Mouse (Mus musculus): Measurements from ENCODE around the gene Galnt2. TPM values are rescaled to one million over a fixed set of nuclear protein-coding genes. Genes with fewer than 3 reads are reported as not detected.

Galnt2 gene
- polyA plus RNA-seq, 1 experiment: 59.4 TPM

DNA sequence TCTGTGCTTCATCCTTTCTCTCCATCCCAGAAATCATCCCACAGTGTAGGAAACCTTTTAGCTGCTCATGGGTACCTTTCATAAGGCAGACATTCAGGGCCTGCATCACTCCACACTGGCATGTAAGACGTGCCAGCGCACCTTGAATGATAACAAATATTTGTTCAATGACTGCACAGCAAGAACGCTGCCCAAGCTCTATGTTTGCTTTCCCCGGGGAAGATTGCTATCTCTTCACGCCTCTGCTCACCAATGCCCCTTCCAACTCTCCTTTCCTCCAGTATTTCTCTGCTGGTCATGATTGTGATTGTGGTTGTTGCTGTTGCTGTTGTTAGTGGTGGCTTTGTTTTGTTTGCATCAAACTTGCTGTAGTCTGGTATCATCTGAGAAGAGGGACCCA is 28.3 kb upstream of the Galnt2 start:
- Histone ChIP-seq H3K27me3 (ENCODE audit: control insufficient read depth, insufficient read depth, insufficient read length) (no peaks in the 10 kb centered on the region), H3K36me3 (ENCODE audit: control insufficient read depth, insufficient read depth) (no peaks in the 10 kb centered on the region), H3ac (ENCODE audit: control insufficient read depth, insufficient read length) (no peak overlapping the region), H3K4me3 (no peak overlapping the region), H3K4me2 (ENCODE audit: low read depth) (no peak overlapping the region), H3K79me2 (ENCODE audit: control insufficient read depth, insufficient read depth) (no peaks in the 10 kb centered on the region)
- TF ChIP-seq CEBPB (IDR thresholded peaks at IDR 0.05; ENCODE audit: insufficient read depth, poor library complexity, severe bottlenecking): no peak
- no peak for TF ChIP-seq POLR2A (IDR thresholded peaks at IDR 0.05; ENCODE audit: insufficient read length, low read depth)
- TF ChIP-seq POLR2AphosphoS2 (IDR thresholded peaks at IDR 0.05; ENCODE audit: insufficient read length, low read depth): no peak
- no peak for TF ChIP-seq TCF3 (IDR thresholded peaks at IDR 0.05; ENCODE audit: insufficient read length, low read depth)
- no peak for TF ChIP-seq SRF (IDR thresholded peaks at IDR 0.05; ENCODE audit: control insufficient read depth, insufficient read length, low read depth)
- TF ChIP-seq REST (IDR thresholded peaks at IDR 0.05; ENCODE audit: insufficient read depth, insufficient read length): no peak
- no peak for TF ChIP-seq USF1 (IDR thresholded peaks at IDR 0.05; ENCODE audit: low read depth)

DNA sequence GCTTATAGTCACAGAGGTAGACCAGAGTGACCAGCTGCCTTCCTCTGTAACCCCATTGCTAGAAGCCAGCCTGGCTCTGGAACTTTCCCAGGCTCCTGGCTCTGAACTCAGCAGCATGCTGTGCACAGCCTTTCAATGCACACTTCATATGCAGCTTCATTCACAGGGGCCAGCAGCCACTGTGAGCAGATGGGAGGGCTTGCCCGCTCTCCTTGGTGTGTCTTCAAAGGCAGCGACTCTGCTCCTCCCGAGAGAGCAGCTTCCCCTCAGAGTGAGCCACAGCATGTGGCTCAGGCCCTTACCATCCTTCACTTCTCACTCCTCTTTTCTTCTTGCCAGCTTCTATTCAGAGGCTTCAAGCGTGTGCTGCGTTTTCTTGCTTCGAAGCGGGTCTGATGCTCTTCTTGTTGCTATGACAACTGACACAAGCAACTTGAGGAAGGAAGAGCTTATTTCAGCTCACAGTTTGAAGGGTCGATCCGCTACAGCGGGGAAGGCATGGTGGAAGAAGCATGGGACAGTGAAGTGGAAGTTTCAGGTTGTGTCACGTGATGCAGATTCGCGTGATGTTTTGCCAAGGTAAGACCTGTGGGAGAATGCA is 27.1 kb upstream of the Galnt2 start:
- H3K4me3 ChIP-seq: no peak overlapping the region
- H3K27me3 ChIP-seq (ENCODE audit: control insufficient read depth, insufficient read depth, insufficient read length): no peaks in the 10 kb centered on the region
- no peak for TF ChIP-seq MAX (IDR thresholded peaks at IDR 0.05; ENCODE audit: low read depth)
- peak; percentile 9 for TF ChIP-seq USF1 (IDR thresholded peaks at IDR 0.05; ENCODE audit: low read depth)
- no peak overlapping the region for H3ac ChIP-seq (ENCODE audit: control insufficient read depth, insufficient read length)
- H3K4me2 ChIP-seq (ENCODE audit: low read depth): no peak overlapping the region
- no peaks in the 10 kb centered on the region for H3K36me3 ChIP-seq (ENCODE audit: control insufficient read depth, insufficient read depth)
- H3K79me2 ChIP-seq (ENCODE audit: control insufficient read depth, insufficient read depth): no peaks in the 10 kb centered on the region

DNA sequence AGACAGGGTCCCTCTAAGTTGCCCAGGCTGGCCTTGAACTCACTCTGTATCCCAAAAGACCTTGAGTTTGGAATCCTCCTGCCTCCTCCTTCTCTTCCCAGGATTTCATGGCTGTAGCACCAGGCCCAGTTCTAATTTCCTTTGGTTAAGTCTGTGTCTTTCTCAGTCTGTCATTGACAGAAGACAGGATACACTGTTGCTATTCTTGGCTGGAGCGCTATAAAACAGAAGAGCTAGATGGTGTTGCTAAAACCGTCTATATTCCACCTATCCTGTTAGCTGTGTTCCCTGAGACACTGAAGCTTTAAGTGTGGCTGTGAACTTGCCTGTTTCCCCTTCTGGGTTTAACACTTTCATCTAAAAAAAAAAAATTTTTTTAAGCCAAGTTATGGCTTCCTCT is 19.0 kb upstream of the Galnt2 start:
- no peak overlapping the region for H3K4me2 ChIP-seq (ENCODE audit: low read depth)
- H3K27me3 ChIP-seq (ENCODE audit: control insufficient read depth, insufficient read depth, insufficient read length): no peaks in the 10 kb centered on the region
- H3K36me3 ChIP-seq (ENCODE audit: control insufficient read depth, insufficient read depth): no peaks in the 10 kb centered on the region
- TF ChIP-seq SRF (IDR thresholded peaks at IDR 0.05; ENCODE audit: control insufficient read depth, insufficient read length, low read depth) (no peak), MYOG (IDR thresholded peaks at IDR 0.05; ENCODE audit: control insufficient read depth in 1 of 3, insufficient read depth in 1 of 3, insufficient read length in 2 of 3, low read depth in 2 of 3) (no peak), USF1 (IDR thresholded peaks at IDR 0.05; ENCODE audit: low read depth) (no peak), MYOD1 (IDR thresholded peaks at IDR 0.05; ENCODE audit: control insufficient read depth in 1 of 3, insufficient read length in 2 of 3, low read depth in 2 of 3) (no peak), POLR2A (IDR thresholded peaks at IDR 0.05; ENCODE audit: insufficient read length, low read depth) (no peak), REST (IDR thresholded peaks at IDR 0.05; ENCODE audit: insufficient read depth, insufficient read length) (no peak), CEBPB (IDR thresholded peaks at IDR 0.05; ENCODE audit: insufficient read depth, poor library complexity, severe bottlenecking) (no peak)
- no peaks in the 10 kb centered on the region for H3K79me2 ChIP-seq (ENCODE audit: control insufficient read depth, insufficient read depth)
- no peak overlapping the region for H3ac ChIP-seq (ENCODE audit: control insufficient read depth, insufficient read length)
- no peak overlapping the region for H3K4me3 ChIP-seq

DNA sequence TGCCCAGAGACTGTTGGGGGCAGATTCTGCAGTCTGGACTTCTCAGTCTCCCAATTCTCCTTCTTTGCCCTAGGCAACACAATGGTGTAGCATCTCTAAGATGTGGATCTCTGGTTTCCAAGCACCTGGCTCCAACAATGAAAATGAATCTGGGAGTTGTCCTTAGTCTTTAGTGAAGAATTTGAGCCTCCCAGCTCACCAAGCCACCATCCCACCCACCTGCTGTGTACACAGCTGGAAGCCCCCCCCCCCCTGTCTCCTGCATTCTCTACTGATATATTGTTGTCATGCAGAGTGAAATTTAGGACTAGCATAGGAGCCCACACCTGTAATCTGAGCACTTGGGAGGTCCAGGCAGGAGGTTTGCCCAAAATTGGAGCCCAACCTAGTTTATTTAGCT is 14.2 kb upstream of the Galnt2 start:
- Histone ChIP-seq H3K79me2 (ENCODE audit: control insufficient read depth, insufficient read depth) (no peaks in the 10 kb centered on the region), H3K4me2 (ENCODE audit: low read depth) (no peak overlapping the region), H3K36me3 (ENCODE audit: control insufficient read depth, insufficient read depth) (no peaks in the 10 kb centered on the region), H3K27me3 (ENCODE audit: control insufficient read depth, insufficient read depth, insufficient read length) (peaks cover 4% of the 10 kb centered on the region), H3ac (ENCODE audit: control insufficient read depth, insufficient read length) (no peak overlapping the region), H3K4me3 (no peak overlapping the region)
- TF ChIP-seq TCF12 (IDR thresholded peaks at IDR 0.05; ENCODE audit: insufficient read depth, poor library complexity, severe bottlenecking) (no peak), REST (IDR thresholded peaks at IDR 0.05; ENCODE audit: insufficient read depth, insufficient read length) (no peak)

DNA sequence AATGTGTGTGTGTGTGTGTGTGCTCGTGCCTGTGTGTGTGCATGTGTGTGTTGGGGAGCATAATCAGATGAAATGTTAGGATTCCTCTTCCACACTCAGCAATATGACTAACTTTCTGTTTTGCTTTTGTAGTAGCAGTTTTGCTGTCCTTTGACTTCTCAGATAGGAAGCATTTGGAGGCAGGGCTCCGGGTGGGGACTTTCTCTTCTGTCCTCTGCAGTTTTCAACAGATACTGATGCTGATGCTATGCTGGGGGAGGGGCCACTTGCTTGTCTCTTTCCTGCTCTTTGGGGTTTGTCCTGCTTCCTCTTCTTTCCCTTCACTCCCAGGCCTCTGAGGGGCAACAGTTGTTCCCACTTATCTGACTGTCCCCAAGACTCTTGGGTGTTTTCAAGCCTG is 1.3 kb upstream of the Galnt2 start:
- H3K4me2 ChIP-seq (ENCODE audit: low read depth): no peak overlapping the region
- H3K4me3 ChIP-seq: no peak overlapping the region
- no peaks in the 10 kb centered on the region for H3K27me3 ChIP-seq (ENCODE audit: control insufficient read depth, insufficient read depth, insufficient read length)
- TF ChIP-seq SRF (IDR thresholded peaks at IDR 0.05; ENCODE audit: control insufficient read depth, insufficient read length, low read depth): no peak
- no peak for TF ChIP-seq E2F4 (IDR thresholded peaks at IDR 0.05; ENCODE audit: insufficient read depth)
- no peak for TF ChIP-seq USF1 (IDR thresholded peaks at IDR 0.05; ENCODE audit: low read depth)
- TF ChIP-seq CEBPB (IDR thresholded peaks at IDR 0.05; ENCODE audit: insufficient read depth, poor library complexity, severe bottlenecking): no peak
- TF ChIP-seq MYOD1 (IDR thresholded peaks at IDR 0.05; ENCODE audit: control insufficient read depth in 1 of 3, insufficient read length in 2 of 3, low read depth in 2 of 3): no peak
- no peak for TF ChIP-seq TCF3 (IDR thresholded peaks at IDR 0.05; ENCODE audit: insufficient read length, low read depth)
- TF ChIP-seq MYOG (IDR thresholded peaks at IDR 0.05; ENCODE audit: control insufficient read depth in 1 of 3, insufficient read depth in 1 of 3, insufficient read length in 2 of 3, low read depth in 2 of 3): no peak
- TF ChIP-seq MAX (IDR thresholded peaks at IDR 0.05; ENCODE audit: low read depth): no peak
- TF ChIP-seq TCF12 (IDR thresholded peaks at IDR 0.05; ENCODE audit: insufficient read depth, poor library complexity, severe bottlenecking): no peak
- TF ChIP-seq REST (IDR thresholded peaks at IDR 0.05; ENCODE audit: insufficient read depth, insufficient read length): no peak
- no peak for TF ChIP-seq POLR2AphosphoS2 (IDR thresholded peaks at IDR 0.05; ENCODE audit: insufficient read length, low read depth)
- no peak for TF ChIP-seq POLR2A (IDR thresholded peaks at IDR 0.05; ENCODE audit: insufficient read length, low read depth)
- peaks cover 24% of the 10 kb centered on the region for H3K79me2 ChIP-seq (ENCODE audit: control insufficient read depth, insufficient read depth)
- no peaks in the 10 kb centered on the region for H3K36me3 ChIP-seq (ENCODE audit: control insufficient read depth, insufficient read depth)
- H3ac ChIP-seq (ENCODE audit: control insufficient read depth, insufficient read length): no peak overlapping the region

Data from myocyte (in vitro differentiated cells).